Mouse (Mus musculus): ENCODE data around the gene Mettl8.

The Mettl8 gene

DNA sequence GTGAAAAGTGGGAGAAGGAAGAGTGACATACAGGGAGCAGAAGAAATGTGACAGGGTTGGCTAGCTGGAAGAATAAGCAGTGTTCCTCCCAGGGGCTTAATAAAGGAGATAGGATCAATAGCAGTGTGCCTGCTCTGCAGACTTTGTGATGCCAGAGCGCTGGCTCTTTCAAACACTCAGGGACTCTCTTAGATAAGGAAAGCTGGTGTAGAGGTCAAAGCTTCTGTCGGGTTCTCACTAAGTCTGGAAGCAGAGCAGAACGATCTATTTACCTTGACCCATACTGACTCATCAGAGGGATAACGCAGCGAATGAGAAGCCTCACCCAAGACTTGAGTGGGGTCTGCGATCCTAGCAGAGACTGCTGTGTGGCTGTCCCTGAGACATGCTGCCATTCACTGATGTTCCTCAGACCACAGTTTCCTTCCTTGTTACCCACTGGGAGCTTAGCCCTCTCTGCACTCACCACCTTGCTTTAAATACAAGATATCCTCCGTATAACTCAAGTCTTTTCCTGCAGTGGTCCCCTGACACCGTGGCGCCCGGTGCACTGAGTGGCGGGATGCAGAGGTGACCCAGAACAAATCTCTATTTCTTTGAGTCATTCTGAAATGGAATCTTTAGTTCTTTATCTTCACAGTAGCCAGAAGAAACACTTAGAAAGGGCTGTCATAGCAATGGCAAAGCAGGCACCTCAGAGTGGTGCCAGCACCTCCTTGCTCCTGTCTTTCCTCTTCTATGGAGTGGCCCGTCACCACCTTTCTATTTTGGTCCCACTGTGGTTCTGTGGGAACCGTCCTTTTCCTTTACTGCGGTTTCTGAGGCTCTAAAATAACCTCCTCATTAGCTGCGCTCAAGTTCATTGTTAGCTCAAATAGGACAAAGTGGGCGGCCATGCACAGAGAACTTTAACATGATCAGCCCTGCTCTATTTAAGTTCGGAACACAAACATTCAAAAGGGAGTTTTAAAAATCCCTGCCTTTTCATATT lies 65.9 kb downstream of the Mettl8 start:
- DNase-seq (ENCODE audit: low spot score), result peak; percentile 56

DNA sequence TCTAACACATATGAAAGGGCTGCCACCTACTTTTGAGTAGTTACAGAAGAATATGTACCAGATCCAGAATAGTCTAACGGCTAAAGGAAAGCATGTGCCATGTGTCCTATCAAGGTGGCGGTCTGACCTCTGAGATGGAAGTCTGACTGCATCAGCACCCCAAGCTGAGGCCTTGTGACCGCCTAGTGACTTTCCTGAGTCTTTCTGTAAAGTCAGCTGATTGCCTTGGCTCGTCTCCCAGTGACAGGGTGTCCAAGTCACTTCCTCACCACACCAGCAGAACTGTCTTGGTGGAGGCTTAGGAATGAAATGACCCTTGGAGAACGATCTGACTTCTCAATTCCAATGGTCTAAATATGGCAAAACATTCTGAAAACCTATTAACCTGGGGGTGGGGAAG lies 77.1 kb downstream of the Mettl8 start:
- no peak for DNase-seq (ENCODE audit: low spot score)

GRCm38 (mm10) chr2:70974769-70975168 lies 80.6 kb downstream of the Mettl8 start:
- no peak for DNase-seq (ENCODE audit: low spot score)

GRCm38 (mm10) chr2:70972795-70973518 lies 82.4 kb downstream of the Mettl8 start:
- no peak for DNase-seq (ENCODE audit: low spot score)

- no peak for DNase-seq (ENCODE audit: low spot score)
Observed at GRCm38 (mm10) chr2:70970158-70970741, 85.1 kb downstream of the Mettl8 start.

- no peak for DNase-seq (ENCODE audit: low spot score)
Observed at GRCm38 (mm10) chr2:70968305-70968704, 87.1 kb downstream of the Mettl8 start.

DNA sequence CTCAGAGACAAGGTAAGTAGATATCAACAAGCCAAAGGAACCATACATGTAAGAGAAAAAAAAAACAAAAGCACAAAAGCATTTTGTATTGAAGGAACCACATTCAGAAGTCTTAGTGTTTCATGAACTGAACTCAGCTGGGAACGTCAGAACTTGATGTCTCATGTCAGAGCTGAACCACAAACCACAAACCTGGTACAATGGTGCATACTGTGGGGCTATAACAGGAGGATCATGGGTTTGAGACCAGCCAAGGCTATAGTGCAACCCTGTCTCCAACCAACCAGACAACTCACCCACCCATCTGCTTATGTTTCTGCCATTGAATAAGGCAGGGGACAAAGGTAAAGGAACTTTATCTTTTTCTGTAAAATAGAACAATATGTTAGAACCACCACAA lies 88.2 kb downstream of the Mettl8 start:
- DNase-seq (ENCODE audit: low spot score), result no peak

DNA sequence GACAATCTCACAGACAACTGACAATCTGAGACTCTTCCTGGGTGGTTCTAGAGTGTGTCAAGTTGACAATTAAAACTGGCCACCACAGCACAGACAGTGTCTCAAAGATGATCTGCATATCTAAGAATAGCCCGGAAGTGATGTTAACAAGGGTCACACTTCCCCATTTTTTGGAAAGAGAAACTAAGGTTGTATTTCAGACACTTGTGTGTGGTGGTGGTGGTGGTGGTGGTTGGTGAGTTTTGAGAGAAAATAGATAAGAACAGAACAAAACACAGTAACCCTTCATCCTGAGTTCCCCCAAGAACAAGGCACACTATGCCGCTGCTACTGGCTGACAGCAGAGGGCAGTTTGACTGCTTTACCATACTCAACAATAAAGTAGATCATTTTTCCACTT lies 90.6 kb downstream of the Mettl8 start:
- no peak for DNase-seq (ENCODE audit: low spot score)

DNA sequence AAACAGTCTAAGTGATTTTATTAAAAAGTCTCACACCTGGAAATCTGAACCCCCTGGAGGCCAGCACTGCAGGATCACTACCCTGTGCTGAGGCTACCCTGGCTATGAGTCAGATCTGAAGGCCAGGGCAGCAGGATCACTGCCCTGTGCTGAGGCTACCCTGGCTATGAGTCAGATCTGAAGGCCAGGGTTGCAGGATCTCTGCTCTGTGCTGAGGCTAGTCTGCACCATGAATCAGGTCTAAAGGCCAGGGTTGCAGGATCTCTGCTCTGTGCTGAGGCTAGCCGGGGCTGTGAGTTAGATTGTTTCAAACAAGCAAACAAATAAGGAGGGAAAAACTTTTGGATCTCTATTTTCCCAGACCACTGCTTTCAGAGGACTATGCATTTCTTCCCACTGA lies 92.5 kb downstream of the Mettl8 start:
- DNase-seq (ENCODE audit: low spot score), result no peak

- DNase-seq (ENCODE audit: low spot score), result no peak
Observed at GRCm38 (mm10) chr2:70961086-70961941, 94.1 kb downstream of the Mettl8 start.

DNA sequence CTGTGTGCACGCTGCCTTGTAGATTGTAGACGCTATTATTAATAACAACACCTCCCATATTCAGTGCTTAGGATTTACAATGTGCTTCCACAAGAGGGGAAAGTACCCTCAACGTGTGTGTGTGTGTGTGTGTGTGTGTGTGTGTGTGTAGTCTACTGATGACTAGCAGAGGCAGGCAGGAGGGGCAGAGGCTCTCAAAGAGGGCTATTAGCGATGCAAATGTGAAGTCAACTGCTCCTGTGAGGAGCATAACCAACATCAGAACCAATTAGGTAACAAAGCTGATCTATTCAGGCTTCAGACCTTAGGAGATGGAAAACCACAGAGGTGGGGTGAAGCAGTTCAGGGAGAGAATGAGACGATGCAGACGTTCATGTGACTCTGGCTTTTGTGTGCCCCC lies 95.3 kb downstream of the Mettl8 start:
- peak; percentile 42 for DNase-seq (ENCODE audit: low spot score)

- peak; percentile 71 for DNase-seq (ENCODE audit: low spot score)
Observed at GRCm38 (mm10) chr2:70959337-70959736, 96.0 kb downstream of the Mettl8 start.

GRCm38 (mm10) chr2:70958536-70958935 lies 96.8 kb downstream of the Mettl8 start:
- no peak for DNase-seq (ENCODE audit: low spot score)

DNA sequence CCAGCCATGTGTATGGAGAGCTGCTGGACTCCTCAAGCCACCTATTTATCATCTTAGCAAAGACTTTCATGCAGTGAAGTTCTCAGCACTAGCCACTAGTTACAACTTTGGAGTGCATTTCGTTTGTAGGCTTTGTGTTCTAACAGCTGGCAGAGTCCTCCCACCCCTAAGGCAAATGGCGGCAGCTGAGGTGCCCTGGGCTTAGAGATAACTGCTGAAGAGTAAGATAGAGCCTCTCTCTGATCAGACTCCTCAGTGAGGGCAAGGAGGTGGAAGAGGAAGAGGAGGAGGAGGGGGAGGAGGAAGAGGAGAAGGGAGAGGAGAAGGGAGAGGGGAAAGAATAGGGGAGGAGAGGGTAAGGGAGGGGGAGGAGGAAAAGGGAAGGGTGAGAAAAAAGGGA lies 101.8 kb downstream of the Mettl8 start:
- no peak for DNase-seq (ENCODE audit: low spot score)

GRCm38 (mm10) chr2:70951944-70952343 lies 103.4 kb downstream of the Mettl8 start:
- DNase-seq (ENCODE audit: low spot score), result no peak

DNA sequence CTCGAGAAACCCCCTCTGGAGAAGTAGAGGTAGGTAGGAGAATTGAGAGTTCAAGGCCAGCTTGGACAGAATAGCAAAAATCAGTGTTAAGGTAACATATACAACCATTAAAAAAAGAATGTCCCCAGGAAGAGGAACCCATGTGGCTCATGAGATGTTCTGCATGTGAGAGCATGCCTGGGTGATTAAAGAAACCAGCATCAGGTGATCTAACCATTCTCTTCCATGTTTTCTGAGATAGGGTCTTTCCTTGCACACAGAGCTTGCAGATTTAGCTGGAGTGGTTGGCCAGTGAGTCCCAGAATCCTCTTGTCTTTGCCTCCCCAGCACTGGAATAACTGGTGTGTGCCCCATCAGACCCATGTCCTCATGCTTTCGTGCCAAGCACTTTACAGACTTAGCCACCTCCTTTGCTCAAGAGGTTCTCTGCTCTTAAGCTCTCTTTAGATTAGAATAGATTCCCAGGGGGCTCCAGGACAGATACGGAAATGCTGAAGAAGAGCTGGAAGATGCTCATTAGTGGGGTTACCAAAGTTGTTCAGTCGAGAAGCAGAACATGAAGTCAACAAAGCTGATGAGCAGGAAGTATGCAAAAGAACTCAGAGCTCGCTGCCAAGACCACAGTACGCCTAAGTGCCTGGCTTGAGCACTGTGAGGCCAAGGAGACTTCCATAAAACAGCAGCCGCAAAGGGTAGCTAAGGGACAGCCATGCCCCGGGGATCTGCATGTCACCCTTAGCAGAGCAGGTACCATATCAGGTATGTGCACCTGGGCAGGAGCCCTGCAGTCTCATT lies 110.7 kb downstream of the Mettl8 start:
- DNase-seq (ENCODE audit: low spot score), result no peak

- DNase-seq (ENCODE audit: low spot score), result no peak
Observed at GRCm38 (mm10) chr2:70940826-70941225, 114.6 kb downstream of the Mettl8 start.

DNA sequence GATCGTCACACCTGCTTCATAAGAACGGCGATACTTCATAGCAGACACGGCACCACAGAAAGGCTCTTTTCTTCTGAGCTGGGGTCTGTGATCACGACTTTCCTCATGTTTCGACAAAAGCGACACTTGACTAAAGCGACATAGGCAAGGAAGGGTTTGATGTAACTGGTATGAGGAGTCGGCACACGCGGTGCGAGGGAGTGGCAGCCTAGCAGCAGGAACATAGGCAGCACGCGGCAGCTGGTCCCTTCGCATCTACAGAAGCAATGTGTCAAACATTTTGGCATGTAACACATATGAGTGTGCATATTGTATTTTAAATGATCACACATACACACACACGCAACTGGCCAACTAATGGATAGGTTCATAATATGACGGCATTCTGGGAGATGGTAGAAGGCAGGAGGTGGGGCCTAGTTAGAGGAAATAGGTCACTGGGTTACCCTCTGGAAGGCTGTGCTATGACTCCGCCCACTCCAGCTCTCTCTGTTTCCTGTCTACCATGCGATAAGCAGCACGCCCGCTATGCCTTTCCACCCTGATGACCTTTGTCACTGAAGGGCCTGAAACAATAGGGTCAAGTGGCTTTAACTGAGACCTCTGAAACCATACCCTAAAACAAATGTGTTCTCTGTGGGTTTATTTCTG lies 116.4 kb downstream of the Mettl8 start:
- DNase-seq (ENCODE audit: low spot score), result peak; percentile 13

DNA sequence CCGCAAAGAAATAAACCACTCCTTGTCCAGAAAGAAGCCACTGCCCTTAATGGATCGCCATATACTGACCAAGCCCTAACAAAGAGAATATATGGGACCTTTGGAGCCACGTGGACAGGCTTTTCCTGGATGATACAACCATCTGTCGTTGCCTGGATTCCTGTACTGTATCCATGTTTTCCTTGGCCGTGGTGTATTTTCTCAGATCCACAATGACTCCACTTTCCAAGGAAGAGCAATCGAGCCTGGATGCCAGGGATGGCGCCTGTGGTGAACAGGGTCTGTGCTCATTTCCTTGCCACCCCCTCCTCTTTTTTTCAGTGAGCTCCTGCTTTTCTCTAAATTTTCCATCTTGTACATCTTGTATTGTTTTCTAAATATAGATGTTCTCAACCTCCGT lies 120.6 kb downstream of the Mettl8 start:
- DNase-seq (ENCODE audit: low spot score), result no peak

GRCm38 (mm10) chr2:70933516-70933915 lies 121.9 kb downstream of the Mettl8 start:
- no peak for DNase-seq (ENCODE audit: low spot score)

All from retina, embryonic 14.5 days (tissue).